Mouse (Mus musculus) liver, postnatal 0 days (tissue): ENCODE data around the gene Olfr815.
"Not testable (repeated sequence)": the region's sequence is repeated elsewhere in the genome, so short reads cannot be mapped to it uniquely, and the experiment has no call there.

Experiments used
- CTCF ChIP-seq: sonication (generic); IDR thresholded peaks from 2 replicates; pipeline ENCODE4 v1.5.1; 2016; ENCODE audit warnings: antibody characterized with exemption, low read depth
- EP300 ChIP-seq: IDR thresholded peaks from 2 replicates; pipeline ENCODE4 v1.6.1; 2016; ENCODE audit warnings: antibody characterized with exemption, low read depth, mild to moderate bottlenecking

- TF ChIP-seq CTCF, EP300: not testable (repeated sequence)
Measured at GRCm38 (mm10) chr10:129879751-129880150, 25.9 kb downstream of the Olfr815 start, which contains the start of gene Olfr814.
